Mouse (Mus musculus): ENCODE data around the gene Chga.

Gene Chga

GRCm38 (mm10) chr12:102555850-102556249, 1.1 kb downstream of the Chga start:
- no peak for DNase-seq (ENCODE audit: extremely low read depth, insufficient read length, low spot score)

DNA sequence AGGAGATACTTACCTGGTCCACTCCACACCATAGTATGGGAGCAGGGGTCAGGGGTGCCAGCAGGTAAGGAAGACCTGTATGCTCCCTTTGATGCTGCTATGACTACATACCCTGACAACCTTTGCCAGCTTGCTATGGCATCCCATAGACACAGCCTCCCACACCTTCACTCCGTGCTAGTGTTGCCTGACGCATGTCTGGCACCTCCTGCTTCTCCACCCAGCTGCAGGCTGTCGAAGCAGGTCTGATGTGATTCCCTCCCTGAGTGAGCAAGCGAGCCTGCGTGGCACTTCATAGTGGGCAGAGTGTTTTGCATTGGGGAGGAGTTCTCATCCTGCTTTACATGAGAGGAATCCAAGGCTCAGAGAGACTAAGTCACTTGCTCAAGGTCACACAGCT, 2.6 kb downstream of the Chga start:
- no peak for DNase-seq (ENCODE audit: extremely low read depth, insufficient read length, low spot score)

DNA sequence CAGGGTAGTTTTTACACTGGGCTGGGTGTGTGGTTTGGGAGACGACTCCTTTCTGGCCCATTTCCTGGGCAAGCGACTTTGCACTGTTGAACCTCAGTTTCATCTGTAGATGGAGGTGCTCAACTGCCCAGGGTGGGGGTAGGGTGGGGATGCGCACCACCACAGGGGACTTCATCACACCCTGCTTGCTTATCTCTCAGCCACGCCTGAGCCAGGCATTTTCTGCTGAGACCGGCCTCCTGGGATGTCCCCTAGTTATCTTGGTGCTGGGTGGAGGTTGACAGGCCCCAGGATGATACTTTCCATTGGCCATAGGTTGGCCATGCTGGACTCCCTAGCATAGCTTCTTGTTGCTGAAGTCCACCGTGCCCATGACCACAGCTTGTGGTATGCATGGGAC, 10.3 kb downstream of the Chga start:
- DNase-seq (ENCODE audit: extremely low read depth, insufficient read length, low spot score) = no peak

GRCm38 (mm10) chr12:102566951-102567350, 12.2 kb downstream of the Chga start:
- DNase-seq (ENCODE audit: extremely low read depth, insufficient read length, low spot score) = no peak

DNA sequence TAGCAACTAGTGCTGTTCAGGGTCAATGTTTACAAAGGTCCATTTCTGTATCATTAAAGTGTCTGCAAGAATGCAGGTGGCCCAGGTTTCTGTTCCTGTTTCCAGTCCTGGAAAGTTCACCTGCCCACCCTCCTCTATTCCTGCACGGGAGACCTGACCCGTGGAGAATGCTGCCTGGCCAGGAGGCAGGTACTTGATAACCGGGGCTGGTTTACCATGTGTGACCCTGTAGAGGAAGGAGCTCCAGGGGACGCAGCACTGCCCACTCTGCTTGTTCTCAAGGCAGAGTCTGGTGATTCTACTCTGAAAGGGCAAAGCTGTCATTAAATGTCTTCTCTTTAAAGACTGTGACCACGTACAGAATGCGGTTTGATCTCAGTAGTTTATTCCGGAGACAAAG, 13.4 kb downstream of the Chga start:
- DNase-seq (ENCODE audit: extremely low read depth, insufficient read length, low spot score) = no peak

DNA sequence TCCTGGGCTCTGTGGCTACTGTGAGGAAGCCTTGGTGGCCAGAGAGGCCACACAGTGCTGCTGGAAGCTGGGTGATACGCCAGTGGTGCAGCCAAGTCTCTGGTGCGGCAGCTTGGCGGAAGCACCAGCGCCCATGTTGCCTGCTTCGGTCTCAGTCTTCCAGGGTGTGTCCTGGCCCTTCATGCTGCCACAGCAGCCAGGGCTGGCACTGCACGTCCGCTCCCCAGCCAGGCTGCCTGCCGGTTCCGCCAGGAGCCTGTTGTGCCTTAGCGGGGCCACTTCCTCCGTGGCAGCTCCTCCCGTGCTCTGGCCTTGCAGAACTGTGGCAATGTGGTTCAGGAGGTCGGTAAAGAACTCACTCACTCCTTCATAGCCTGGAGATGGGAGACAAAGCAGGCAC, 15.3 kb downstream of the Chga start:
- no peak for DNase-seq (ENCODE audit: extremely low read depth, insufficient read length, low spot score)

DNA sequence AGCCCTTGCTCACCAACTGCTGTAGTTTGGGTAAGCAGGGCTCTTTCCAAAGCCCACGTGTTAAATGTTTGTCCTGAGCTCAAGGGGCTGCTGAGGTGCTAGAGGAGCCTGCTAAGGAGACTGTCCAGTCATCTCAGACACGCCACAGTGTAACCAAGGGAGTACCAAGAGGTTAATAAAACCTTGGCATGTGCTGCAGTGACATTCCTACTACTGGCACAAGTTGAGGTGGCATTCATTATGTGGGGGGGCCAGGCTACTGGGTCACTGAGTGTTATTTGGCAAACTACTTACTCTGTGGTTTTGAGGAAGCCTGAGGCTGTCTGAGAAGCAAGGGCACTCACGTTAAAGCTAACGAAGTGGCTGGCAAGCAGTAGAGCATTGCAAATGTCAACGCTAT, 16.0 kb downstream of the Chga start:
- peak; percentile 45 for DNase-seq (ENCODE audit: extremely low read depth, insufficient read length, low spot score)

- DNase-seq (ENCODE audit: extremely low read depth, insufficient read length, low spot score) = no peak
Measured at GRCm38 (mm10) chr12:102571666-102572065, 16.9 kb downstream of the Chga start.

DNA sequence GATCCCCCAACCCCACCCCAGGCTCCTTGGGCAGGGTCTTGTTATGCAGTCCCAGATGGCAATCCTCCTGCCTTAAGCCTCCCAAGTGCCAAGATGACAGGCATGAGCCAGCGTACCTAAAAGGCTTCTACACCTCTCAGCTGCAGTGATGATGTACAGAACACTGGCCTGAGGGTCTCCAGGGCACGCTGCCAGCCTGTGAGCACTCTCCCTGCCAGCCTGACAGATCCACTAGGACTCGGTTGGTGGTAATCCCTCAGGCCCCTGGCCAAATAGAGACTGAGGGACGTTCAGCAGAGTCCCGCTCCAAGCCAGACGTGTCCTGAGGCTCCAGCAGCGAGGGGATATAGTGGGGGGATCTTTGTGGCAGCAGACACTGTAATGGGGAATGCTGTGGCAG, 18.3 kb downstream of the Chga start:
- no peak for DNase-seq (ENCODE audit: extremely low read depth, insufficient read length, low spot score)

- no peak for DNase-seq (ENCODE audit: extremely low read depth, insufficient read length, low spot score)
Measured at GRCm38 (mm10) chr12:102575541-102576329, 21.0 kb downstream of the Chga start.

- no peak for DNase-seq (ENCODE audit: extremely low read depth, insufficient read length, low spot score)
Measured at GRCm38 (mm10) chr12:102576659-102577398, 22.1 kb downstream of the Chga start.

GRCm38 (mm10) chr12:102579041-102579440, 24.3 kb downstream of the Chga start:
- peak; percentile 52 for DNase-seq (ENCODE audit: extremely low read depth, insufficient read length, low spot score)

DNA sequence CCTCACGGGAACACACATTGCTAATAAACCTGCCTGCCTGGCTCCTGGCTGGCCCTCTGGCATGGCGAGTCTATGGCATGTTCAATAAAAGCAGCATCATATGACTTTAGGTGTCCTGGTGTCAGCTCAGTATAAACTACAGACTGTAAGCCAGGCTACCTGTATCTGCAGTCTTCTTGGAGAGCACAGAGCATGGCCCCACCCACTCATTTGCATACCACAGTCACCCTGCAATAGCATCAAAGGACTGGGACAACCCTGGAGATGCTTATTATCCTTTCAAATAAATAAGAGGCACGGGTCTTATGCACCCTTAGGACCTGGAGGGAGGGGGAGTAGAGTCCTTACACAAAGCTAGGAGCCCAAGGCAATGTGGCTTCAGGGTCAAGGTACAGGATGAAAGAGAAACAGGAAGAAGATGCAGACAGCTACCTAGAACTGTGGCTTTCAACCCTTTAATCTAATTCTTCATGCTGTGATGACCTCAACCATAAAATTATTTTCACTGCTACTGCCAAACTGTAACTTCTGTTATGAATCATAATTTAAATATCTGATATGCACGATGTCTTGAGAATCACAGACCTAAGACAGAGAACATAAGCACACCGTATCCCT, 26.9 kb downstream of the Chga start:
- no peak for DNase-seq (ENCODE audit: extremely low read depth, insufficient read length, low spot score)

DNA sequence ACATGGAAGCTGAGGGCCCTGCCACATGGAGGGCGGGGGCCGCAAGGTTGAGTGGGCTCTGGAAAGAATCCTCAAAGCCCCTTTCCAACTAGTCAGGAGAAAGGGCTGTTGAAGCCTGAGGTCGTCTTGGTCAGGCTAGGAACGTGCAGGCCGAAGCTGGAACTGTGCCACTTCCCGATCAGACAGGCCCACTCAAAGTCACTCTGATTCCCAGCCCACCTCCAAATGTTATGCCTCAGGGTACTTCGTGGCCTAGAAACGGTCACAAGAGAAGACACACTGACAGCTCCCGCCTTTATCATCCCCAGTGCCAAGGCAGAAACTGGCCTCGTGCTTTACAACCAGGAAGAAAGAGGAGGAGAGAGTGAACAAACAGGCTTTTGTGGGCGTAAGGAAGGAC, 27.7 kb downstream of the Chga start:
- DNase-seq (ENCODE audit: extremely low read depth, insufficient read length, low spot score) = no peak

GRCm38 (mm10) chr12:102585390-102585789, 30.6 kb downstream of the Chga start:
- DNase-seq (ENCODE audit: extremely low read depth, insufficient read length, low spot score) = no peak

DNA sequence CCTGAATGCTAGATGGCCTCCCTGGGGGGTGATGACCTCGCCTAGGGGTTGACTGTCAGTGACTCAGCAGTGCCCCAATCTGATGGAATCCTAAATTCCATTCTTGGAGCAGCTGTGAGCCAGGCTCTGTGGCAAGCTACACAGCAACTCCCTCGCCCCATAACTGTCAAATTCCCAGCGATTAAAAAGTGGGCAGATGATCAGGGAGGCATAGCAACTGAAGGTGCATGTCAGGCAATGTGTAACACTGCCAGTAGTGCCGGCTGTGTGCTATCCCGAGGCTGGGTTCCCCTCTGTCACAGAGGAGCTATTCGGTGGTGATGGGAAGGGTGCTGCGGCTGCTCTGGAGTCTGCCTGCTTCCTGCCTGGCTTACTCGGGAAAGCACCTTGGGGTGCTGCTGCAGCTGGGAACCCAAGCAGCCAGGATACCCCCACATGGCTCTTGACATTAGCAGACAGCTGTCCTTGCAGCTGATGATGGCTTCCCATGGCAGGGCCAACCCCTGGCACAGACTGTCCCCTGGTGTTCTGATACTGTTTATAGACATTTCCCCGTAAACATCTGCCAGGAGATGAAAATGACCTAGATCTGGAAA, 31.6 kb downstream of the Chga start:
- no peak for DNase-seq (ENCODE audit: extremely low read depth, insufficient read length, low spot score)

DNA sequence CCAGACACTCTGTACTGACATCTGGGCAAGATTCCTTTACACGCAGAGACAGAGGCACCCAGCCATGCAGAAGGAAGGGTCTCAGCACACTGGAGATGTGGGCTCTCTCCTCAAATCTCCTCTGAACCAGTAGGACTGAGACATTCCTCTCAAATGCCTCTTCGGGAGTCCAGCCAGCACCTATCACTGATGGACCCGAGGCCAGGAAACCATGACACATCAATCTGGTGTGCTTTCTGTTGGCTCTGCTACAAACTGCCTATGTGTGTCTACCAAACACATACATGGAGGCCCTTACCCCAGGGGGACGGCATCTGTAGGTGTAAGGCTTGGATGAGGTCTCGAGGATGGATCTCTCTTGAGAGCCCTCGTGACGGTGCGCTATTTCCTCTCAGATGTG, 32.3 kb downstream of the Chga start:
- no peak for DNase-seq (ENCODE audit: extremely low read depth, insufficient read length, low spot score)

GRCm38 (mm10) chr12:102590711-102591360, 36.1 kb downstream of the Chga start:
- DNase-seq (ENCODE audit: extremely low read depth, insufficient read length, low spot score) = peak; percentile 66

DNA sequence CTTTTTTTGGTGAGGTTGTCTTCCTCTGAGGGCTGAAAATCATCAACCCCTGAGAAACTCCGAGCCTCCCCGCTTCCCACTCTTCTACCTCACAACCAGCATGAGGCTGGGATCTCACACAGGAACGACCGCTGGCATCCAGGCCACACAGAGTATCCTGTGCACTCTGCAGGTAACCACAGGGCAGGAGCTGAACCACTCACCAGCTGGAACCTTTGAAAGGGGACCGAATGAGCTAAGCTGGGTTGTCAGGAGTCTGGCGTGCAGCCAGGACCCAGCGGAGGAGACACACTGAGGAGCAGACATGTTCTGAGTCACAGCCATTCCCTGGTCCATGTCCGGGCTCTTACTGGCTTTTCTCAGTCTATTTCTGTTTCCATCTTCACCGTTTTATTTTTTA, 38.9 kb downstream of the Chga start:
- DNase-seq (ENCODE audit: extremely low read depth, insufficient read length, low spot score) = no peak

GRCm38 (mm10) chr12:102594627-102595026, 39.9 kb downstream of the Chga start:
- no peak for DNase-seq (ENCODE audit: extremely low read depth, insufficient read length, low spot score)

DNA sequence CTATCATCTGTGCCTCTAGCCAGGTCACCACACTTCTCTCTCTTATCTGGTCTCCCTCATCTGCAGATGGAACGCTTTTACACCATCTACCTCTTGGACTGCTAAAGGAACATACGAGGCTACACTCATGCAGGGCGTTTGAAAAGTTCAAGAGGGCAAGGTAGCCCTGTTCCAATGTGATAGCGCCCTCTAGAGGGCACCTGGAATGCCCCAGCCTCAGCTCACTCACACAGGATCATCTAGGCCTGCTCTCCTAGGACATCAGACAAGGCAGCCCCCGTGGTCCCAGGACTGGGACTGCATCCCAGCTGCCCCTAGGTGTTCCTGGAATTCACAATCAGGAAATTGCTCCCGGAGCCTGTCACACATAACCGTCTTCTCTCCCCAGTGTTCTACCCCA, 41.6 kb downstream of the Chga start:
- no peak for DNase-seq (ENCODE audit: extremely low read depth, insufficient read length, low spot score)
